Mouse (Mus musculus): ENCODE data around the gene Vmn2r100. TPM values are rescaled to one million over a fixed set of nuclear protein-coding genes. Genes with fewer than 3 reads are reported as not detected.

Vmn2r100 gene
- total RNA-seq (2021): not detected
- long read RNA-seq, experiment 1: 0 reads
- long read RNA-seq, experiment 2: 0 reads

DNA sequence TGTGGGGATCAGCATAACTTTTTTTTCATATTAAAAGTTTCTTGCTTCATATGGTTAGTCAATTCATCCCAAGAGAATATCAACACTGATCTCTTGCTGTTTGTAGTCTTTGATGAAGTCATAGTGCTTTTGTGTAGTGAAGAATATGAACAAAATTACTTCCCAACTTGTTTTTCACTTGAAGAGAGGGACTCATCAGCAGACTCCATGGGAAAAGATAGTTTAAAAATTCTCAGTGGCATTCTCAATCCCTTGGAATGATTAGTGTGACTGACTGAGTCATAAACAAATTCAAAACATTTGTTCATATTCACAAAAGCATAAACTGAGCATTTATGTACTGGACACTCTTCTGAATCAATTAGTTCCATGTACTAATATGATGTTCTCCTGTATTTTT is at the start of gene Vmn2r100:
Gene Vmn2r100, plus strand, starts transcription at position 301 of the 400 bp plus-strand sequence.
- intact Hi-C loops (cut with DNase I; ENCODE audit: low total_unique reads): no loop called here

DNA sequence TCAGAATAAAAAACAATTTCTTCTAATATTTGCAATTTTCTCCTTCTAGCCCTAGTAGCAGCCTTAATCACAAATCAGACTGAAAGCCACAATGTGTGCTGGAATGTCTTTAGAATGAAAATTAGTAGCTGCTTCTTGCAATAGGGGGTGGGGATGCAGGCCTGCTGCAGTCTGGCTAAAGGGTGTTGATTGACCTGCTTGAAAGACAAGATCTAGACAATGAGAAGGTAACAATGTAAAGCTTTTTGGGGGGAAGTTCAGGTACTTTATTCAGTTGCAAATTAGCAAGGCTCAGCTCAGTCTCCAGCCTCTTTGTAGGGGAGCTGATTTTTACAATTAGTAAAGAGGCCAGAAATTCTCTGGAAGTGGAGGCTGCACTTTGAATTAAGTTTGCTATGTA is 21.7 kb upstream of the Vmn2r100 start:
- intact Hi-C loops (cut with DNase I; ENCODE audit: low total_unique reads): no loop called here
- DNase-seq: no peak

More for the DNA sequence above, at the start of gene Vmn2r100:
- no peak for DNase-seq

DNA sequence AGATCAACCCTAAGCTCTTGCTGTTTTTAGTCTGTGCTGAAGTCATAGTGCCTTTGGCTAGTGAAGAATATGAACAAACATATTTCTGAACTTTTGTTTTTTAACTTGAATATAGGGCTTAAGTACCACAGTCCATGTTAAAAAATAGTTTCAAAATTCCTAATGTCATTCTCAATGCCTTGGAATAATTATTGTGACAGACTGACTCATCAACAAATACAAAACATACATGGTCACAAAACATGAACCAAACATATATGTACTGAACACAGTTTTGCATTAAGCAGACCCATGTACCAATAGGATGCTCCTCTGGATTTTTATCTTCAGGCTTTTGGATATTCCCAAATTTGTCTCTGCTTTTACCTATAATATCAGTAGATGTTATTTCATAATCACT is 72.4 kb downstream of the Vmn2r100 start, which contains the start of gene Vmn2r101:
Gene Vmn2r101, plus strand, starts transcription at position 301 of the 400 bp plus-strand sequence.
- DNase-seq: no peak
- intact Hi-C loops (cut with DNase I; ENCODE audit: low total_unique reads): no loop called here

Other genes with a start within 250 kb of the Vmn2r100 start
- not detected for gene Vmn2r99, start 142.8 kb upstream of the Vmn2r100 start, total RNA-seq (2021)
- gene Vmn2r101, start 72.5 kb downstream of the Vmn2r100 start, total RNA-seq (2021): not detected
- not detected for gene Vmn2r102, start 155.6 kb downstream of the Vmn2r100 start, total RNA-seq (2021)